Comparison of ENCODE assay signal across 9 mouse cellular contexts in the genomic region with DNA sequence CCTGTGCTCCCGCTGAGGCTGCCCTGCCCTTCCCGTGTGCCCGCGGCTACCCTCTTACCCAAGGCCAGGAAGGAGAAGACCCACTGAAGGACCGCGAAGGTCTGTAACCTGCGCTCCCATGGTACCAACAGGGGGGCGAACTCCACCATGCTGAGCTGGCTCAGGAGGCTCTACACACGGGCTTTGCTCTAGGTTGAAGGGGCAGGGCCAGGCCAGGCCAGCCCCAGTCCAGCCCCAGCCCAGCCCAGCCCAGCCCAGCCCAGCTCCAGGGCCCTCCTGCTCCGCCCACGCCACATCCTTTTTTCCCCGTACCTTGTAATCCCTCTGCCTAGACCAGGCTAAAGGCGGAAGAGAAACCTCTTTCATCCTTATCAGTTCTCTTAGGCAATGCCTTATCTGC. TPM values are rescaled to one million over a fixed set of nuclear protein-coding genes. Genes with fewer than 3 reads are reported as not detected.
A peak's percentile ranks its signal among the peaks of the same experiment; 100 is the strongest.
DNase-seq lines count a peak whose midpoint lies in the region; ATAC-seq lines count a peak whose summit lies in the region.
"Had no signal": no experiment of that assay in that cellular context is flagged by ENCODE, and none has a peak within 500 bp of the region (broad histone marks: within the 10 kb centered on the region; RNA-seq: fewer than 3 reads in every experiment).

Mogat2 (minus strand) TSS at position 203 of the 400 bp plus-strand sequence.

- peaks cover 20% of the 10 kb centered on the region; the same call in 1 of the 2 replicates for H3K27me3 ChIP-seq in heart, embryonic 15.5 days
- no peaks in the 10 kb centered on the region for H3K27me3 ChIP-seq in embryonic facial prominence, embryonic 11.5 days (ENCODE audit: control insufficient read depth, insufficient read depth, low read length)
- peaks cover 11% of the 10 kb centered on the region; the same call in 1 of the 2 replicates for H3K27me3 ChIP-seq in limb, embryonic 12.5 days
- H3K27me3 ChIP-seq in neural tube, embryonic 11.5 days (ENCODE audit: control insufficient read depth, insufficient read depth, low read length) = no peaks in the 10 kb centered on the region

- ATAC-seq in heart, embryonic 15.5 days (replicated peaks; ENCODE audit: insufficient number of reproducible peaks, insufficient read depth, low FRiP score, low read depth) = peak; percentile 72; the same call in 1 of the 2 replicates
- peak; percentile 49; the same call in 1 of the 2 replicates for ATAC-seq in embryonic facial prominence, embryonic 11.5 days (replicated peaks; ENCODE audit: insufficient number of reproducible peaks, low FRiP score, low TSS enrichment, low read depth)
- ATAC-seq in limb, embryonic 12.5 days (ENCODE audit: insufficient number of reproducible peaks, insufficient read depth, low FRiP score, low TSS enrichment, low read depth) = 0 out of 2 replicates have a peak, but pooled peaks have one; percentile 43
- no peak for ATAC-seq in neural tube, embryonic 11.5 days (ENCODE audit: insufficient read depth, low FRiP score, low TSS enrichment)

- no peak for DNase-seq in heart, adult 9 months (ENCODE audit: low spot score in 2 of 2)
- peak; percentile 48 for DNase-seq in embryonic facial prominence, embryonic 11.5 days (ENCODE audit: low spot score)
- DNase-seq in neural tube, embryonic 11.5 days (ENCODE audit: low spot score) = no peak
- DNase-seq in layer of hippocampus, postnatal 25 days (ENCODE audit: extremely low spot score in 1 of 2, low spot score in 1 of 2) = no peak
- DNase-seq in ovary, adult 18-20 months (ENCODE audit: low spot score) = no peak
- DNase-seq in right cerebral cortex, postnatal 4 days = no peak
- DNase-seq: cerebellum, postnatal 36 days had no signal

- H3K4me1 ChIP-seq in heart, embryonic 15.5 days (replicated peaks) = peaks cover 15% of the 10 kb centered on the region
- H3K4me1 ChIP-seq in embryonic facial prominence, embryonic 11.5 days (ENCODE audit: control insufficient read depth, insufficient read depth, low read length) = peaks cover 2% of the 10 kb centered on the region; the same call in 1 of the 2 replicates
- H3K4me1 ChIP-seq in limb, embryonic 12.5 days (replicated peaks) = peaks cover 45% of the 10 kb centered on the region
- H3K4me1 ChIP-seq in neural tube, embryonic 11.5 days (ENCODE audit: control insufficient read depth, insufficient read depth, low read length) = peaks cover 16% of the 10 kb centered on the region; the same call in 1 of the 2 replicates

- WGBS in heart, embryonic 15.5 days = 10% methylated on average over 13 of the region's 13 CpGs
- 4% methylated on average over 13 of the region's 13 CpGs for WGBS in embryonic facial prominence, embryonic 11.5 days
- WGBS in limb, embryonic 12.5 days = 5% methylated on average over 13 of the region's 13 CpGs
- 4% methylated on average over 13 of the region's 13 CpGs for WGBS in neural tube, embryonic 11.5 days

- H3K9me3 ChIP-seq in heart, embryonic 15.5 days (replicated peaks) = no peaks in the 10 kb centered on the region
- H3K9me3 ChIP-seq in embryonic facial prominence, embryonic 11.5 days (replicated peaks; ENCODE audit: control insufficient read depth, low read length) = no peaks in the 10 kb centered on the region
- no peaks in the 10 kb centered on the region for H3K9me3 ChIP-seq in limb, embryonic 12.5 days
- H3K9me3 ChIP-seq in neural tube, embryonic 11.5 days (ENCODE audit: control insufficient read depth, low read length) = no peaks in the 10 kb centered on the region

- peak within 1 kb of the TSS; percentile 56 for H3K4me2 ChIP-seq in heart, embryonic 15.5 days
- H3K4me2 ChIP-seq in embryonic facial prominence, embryonic 11.5 days (ENCODE audit: low read depth, low read length) = peak within 1 kb of the TSS; percentile 34
- H3K4me2 ChIP-seq in limb, embryonic 12.5 days = peak within 1 kb of the TSS; percentile 61
- peak within 1 kb of the TSS; percentile 28 for H3K4me2 ChIP-seq in neural tube, embryonic 11.5 days (ENCODE audit: low read depth)

- H3K9ac ChIP-seq in heart, embryonic 15.5 days = no peak within 1 kb of the TSS
- H3K9ac ChIP-seq in embryonic facial prominence, embryonic 11.5 days (replicated peaks; ENCODE audit: low read length) = peak within 1 kb of the TSS; percentile 6; the same call in 1 of the 2 replicates
- H3K9ac ChIP-seq in limb, embryonic 12.5 days (replicated peaks) = peak within 1 kb of the TSS; percentile 51; the same call in 1 of the 2 replicates
- H3K9ac ChIP-seq in neural tube, embryonic 11.5 days (ENCODE audit: low read length) = no peak within 1 kb of the TSS

- H3K36me3 ChIP-seq in heart, embryonic 15.5 days = no peaks in the 10 kb centered on the region
- H3K36me3 ChIP-seq in embryonic facial prominence, embryonic 11.5 days (replicated peaks; ENCODE audit: control insufficient read depth, insufficient read depth, low read depth, low read length) = no peaks in the 10 kb centered on the region
- H3K36me3 ChIP-seq in limb, embryonic 12.5 days = no peaks in the 10 kb centered on the region
- no peaks in the 10 kb centered on the region for H3K36me3 ChIP-seq in neural tube, embryonic 11.5 days (ENCODE audit: control insufficient read depth, insufficient read depth, low read length)

- H3K27ac ChIP-seq in heart, embryonic 15.5 days = no peak within 1 kb of the TSS
- H3K27ac ChIP-seq in embryonic facial prominence, embryonic 11.5 days (replicated peaks; ENCODE audit: low read depth, low read length) = no peak within 1 kb of the TSS
- H3K27ac ChIP-seq in limb, embryonic 12.5 days = peak within 1 kb of the TSS; percentile 59; the same call in 1 of the 2 replicates
- H3K27ac ChIP-seq in neural tube, embryonic 11.5 days (ENCODE audit: low read depth, low read length) = no peak within 1 kb of the TSS

- H3K4me3 ChIP-seq in heart, embryonic 15.5 days = peak within 1 kb of the TSS; percentile 24
- H3K4me3 ChIP-seq in embryonic facial prominence, embryonic 11.5 days (ENCODE audit: low read depth, low read length) = peak within 1 kb of the TSS; percentile 22
- peak within 1 kb of the TSS; percentile 33 for H3K4me3 ChIP-seq in limb, embryonic 12.5 days (replicated peaks)
- 0 out of 2 replicates have a peak within 1 kb of the TSS, but pooled peaks have one; percentile 1 for H3K4me3 ChIP-seq in neural tube, embryonic 11.5 days (ENCODE audit: low read depth, low read length)

RNA-seq across cellular contexts. Expression of gene Mogat2, which starts in this region (rescaled TPM):
- 0.70 and 0.74 TPM in 2 replicates for polyA plus RNA-seq in heart, embryonic 15.5 days (2015; fragmentation: Nextera tagmentation; extraction: Ambion mirVana)
- 12.5 and 14.7 TPM in 2 replicates for polyA plus RNA-seq in embryonic facial prominence, embryonic 11.5 days (2014; fragmentation: Nextera tagmentation; extraction: Ambion mirVana)
- 13.5 and 14.0 TPM in 2 replicates for polyA plus RNA-seq in limb, embryonic 12.5 days (2016; fragmentation: Nextera tagmentation; extraction: Ambion mirVana)
- 10.1 and 10.3 TPM in 2 replicates for polyA plus RNA-seq in neural tube, embryonic 11.5 days (2014; fragmentation: Nextera tagmentation; extraction: Ambion mirVana)
- not detected for total RNA-seq in layer of hippocampus, postnatal 25 days (2021)

Comparison
In these comparisons a context has a peak if more than half of its experiments do, and no peak if none do; other contexts are left out.
1. Peak in ATAC-seq, H3K4me3 ChIP-seq and H3K4me2 ChIP-seq in heart, embryonic 15.5 days; RNA of the gene not detected or under 1 TPM.
2. H3K9ac ChIP-seq: peak in embryonic facial prominence, embryonic 11.5 days (single experiment) and limb, embryonic 12.5 days (single experiment); none in heart, embryonic 15.5 days (single experiment) and neural tube, embryonic 11.5 days (single experiment).
3. Peak in every context shown above with its lines, with median percentiles within 50 percentile points of each other: H3K4me2 ChIP-seq and H3K4me3 ChIP-seq.